Mouse (Mus musculus): ENCODE data around the gene Slc52a3. TPM values are rescaled to one million over a fixed set of nuclear protein-coding genes. Genes with fewer than 3 reads are reported as not detected.

Gene Slc52a3
- polyA plus RNA-seq, 2 experiments: 2.7 to 3.6 TPM

GRCm38 (mm10) chr2:151999669-152000290, 3.5 kb downstream of the Slc52a3 start:
- Histone ChIP-seq H3K4me2 (replicated peaks; ENCODE audit: low read depth, low read length, severe bottlenecking) (no peak overlapping the region), H3K4me1 (ENCODE audit: control insufficient read depth, insufficient read depth, low read length) (no peaks in the 10 kb centered on the region), H3K4me3 (replicated peaks; ENCODE audit: low read length) (no peak overlapping the region), H3K9ac (ENCODE audit: low read depth, low read length, severe bottlenecking) (no peak overlapping the region), H3K27me3 (ENCODE audit: control insufficient read depth, insufficient read depth, low read length) (peaks cover 40% of the 10 kb centered on the region), H3K27ac (replicated peaks; ENCODE audit: low read depth, low read length) (no peak overlapping the region), H3K9me3 (ENCODE audit: control insufficient read depth, low read length) (no peaks in the 10 kb centered on the region), H3K36me3 (ENCODE audit: control insufficient read depth, insufficient read depth, low read length) (no peaks in the 10 kb centered on the region)
- no peak for TF ChIP-seq POLR2A (IDR thresholded peaks at IDR 0.05; ENCODE audit: borderline replicate concordance, extremely low read depth, insufficient read depth, insufficient read length)
- DNase-seq (ENCODE audit: low spot score) (no peak), ATAC-seq (ENCODE audit: low FRiP score, low read depth) (no peak)
- WGBS: 7% methylated on average over 19 of the region's 20 CpGs

GRCm38 (mm10) chr2:152000291-152000679, 4.0 kb downstream of the Slc52a3 start:
- H3K9me3 ChIP-seq (ENCODE audit: control insufficient read depth, low read length): no peaks in the 10 kb centered on the region
- no peak for ATAC-seq (ENCODE audit: low FRiP score, low read depth)
- no peak overlapping the region for H3K4me2 ChIP-seq (replicated peaks; ENCODE audit: low read depth, low read length, severe bottlenecking)
- H3K4me1 ChIP-seq (ENCODE audit: control insufficient read depth, insufficient read depth, low read length): no peaks in the 10 kb centered on the region
- H3K27me3 ChIP-seq (ENCODE audit: control insufficient read depth, insufficient read depth, low read length): peaks cover 35% of the 10 kb centered on the region
- no peaks in the 10 kb centered on the region for H3K36me3 ChIP-seq (ENCODE audit: control insufficient read depth, insufficient read depth, low read length)
- no peak overlapping the region for H3K4me3 ChIP-seq (replicated peaks; ENCODE audit: low read length)
- DNase-seq (ENCODE audit: low spot score): no peak
- 34% methylated on average over 3 of the region's 3 CpGs for WGBS
- no peak overlapping the region for H3K9ac ChIP-seq (ENCODE audit: low read depth, low read length, severe bottlenecking)
- no peak overlapping the region for H3K27ac ChIP-seq (replicated peaks; ENCODE audit: low read depth, low read length)
- no peak for TF ChIP-seq POLR2A (IDR thresholded peaks at IDR 0.05; ENCODE audit: borderline replicate concordance, extremely low read depth, insufficient read depth, insufficient read length)

- no peak overlapping the region for H3K9ac ChIP-seq (ENCODE audit: low read depth, low read length, severe bottlenecking)
- no peaks in the 10 kb centered on the region for H3K4me1 ChIP-seq (ENCODE audit: control insufficient read depth, insufficient read depth, low read length)
- no peak for TF ChIP-seq POLR2A (IDR thresholded peaks at IDR 0.05; ENCODE audit: borderline replicate concordance, extremely low read depth, insufficient read depth, insufficient read length)
- WGBS: 70% methylated on average over 6 of the region's 6 CpGs
- no peaks in the 10 kb centered on the region for H3K36me3 ChIP-seq (ENCODE audit: control insufficient read depth, insufficient read depth, low read length)
- no peak overlapping the region for H3K27ac ChIP-seq (replicated peaks; ENCODE audit: low read depth, low read length)
- no peak for DNase-seq (ENCODE audit: low spot score)
- no peaks in the 10 kb centered on the region for H3K9me3 ChIP-seq (ENCODE audit: control insufficient read depth, low read length)
- no peak for ATAC-seq (ENCODE audit: low FRiP score, low read depth)
- H3K4me3 ChIP-seq (replicated peaks; ENCODE audit: low read length): no peak overlapping the region
- H3K4me2 ChIP-seq (replicated peaks; ENCODE audit: low read depth, low read length, severe bottlenecking): no peak overlapping the region
- peaks cover 31% of the 10 kb centered on the region for H3K27me3 ChIP-seq (ENCODE audit: control insufficient read depth, insufficient read depth, low read length)
Observed at GRCm38 (mm10) chr2:152000735-152001134, 4.4 kb downstream of the Slc52a3 start.

GRCm38 (mm10) chr2:152002529-152002928, 6.2 kb downstream of the Slc52a3 start:
- 45% methylated on average over 6 of the region's 6 CpGs for WGBS
- Histone ChIP-seq H3K4me2 (replicated peaks; ENCODE audit: low read depth, low read length, severe bottlenecking) (no peak overlapping the region), H3K36me3 (ENCODE audit: control insufficient read depth, insufficient read depth, low read length) (no peaks in the 10 kb centered on the region), H3K27ac (replicated peaks; ENCODE audit: low read depth, low read length) (no peak overlapping the region), H3K9ac (ENCODE audit: low read depth, low read length, severe bottlenecking) (no peak overlapping the region), H3K4me1 (ENCODE audit: control insufficient read depth, insufficient read depth, low read length) (no peaks in the 10 kb centered on the region), H3K27me3 (ENCODE audit: control insufficient read depth, insufficient read depth, low read length) (peaks cover 22% of the 10 kb centered on the region; the same call in 1 of the 2 replicates), H3K9me3 (ENCODE audit: control insufficient read depth, low read length) (no peaks in the 10 kb centered on the region), H3K4me3 (replicated peaks; ENCODE audit: low read length) (no peak overlapping the region)
- no peak for TF ChIP-seq POLR2A (IDR thresholded peaks at IDR 0.05; ENCODE audit: borderline replicate concordance, extremely low read depth, insufficient read depth, insufficient read length)
- ATAC-seq (ENCODE audit: low FRiP score, low read depth) (no peak), DNase-seq (ENCODE audit: low spot score) (no peak)

- no peak overlapping the region for H3K9ac ChIP-seq (ENCODE audit: low read depth, low read length, severe bottlenecking)
- no peak overlapping the region for H3K4me3 ChIP-seq (replicated peaks; ENCODE audit: low read length)
- no peak for TF ChIP-seq POLR2A (IDR thresholded peaks at IDR 0.05; ENCODE audit: borderline replicate concordance, extremely low read depth, insufficient read depth, insufficient read length)
- no peak overlapping the region for H3K27ac ChIP-seq (replicated peaks; ENCODE audit: low read depth, low read length)
- H3K27me3 ChIP-seq (ENCODE audit: control insufficient read depth, insufficient read depth, low read length): no peaks in the 10 kb centered on the region
- DNase-seq (ENCODE audit: low spot score): no peak
- H3K4me1 ChIP-seq (ENCODE audit: control insufficient read depth, insufficient read depth, low read length): no peaks in the 10 kb centered on the region
- H3K4me2 ChIP-seq (replicated peaks; ENCODE audit: low read depth, low read length, severe bottlenecking): no peak overlapping the region
- 62% methylated on average over 10 of the region's 10 CpGs for WGBS
- ATAC-seq (ENCODE audit: low FRiP score, low read depth): no peak
- no peaks in the 10 kb centered on the region for H3K36me3 ChIP-seq (ENCODE audit: control insufficient read depth, insufficient read depth, low read length)
- no peaks in the 10 kb centered on the region for H3K9me3 ChIP-seq (ENCODE audit: control insufficient read depth, low read length)
Observed at GRCm38 (mm10) chr2:152007783-152008182, 11.5 kb downstream of the Slc52a3 start.
